Comparison of ENCODE assay signal across 10 mouse cellular contexts in the genomic region with DNA sequence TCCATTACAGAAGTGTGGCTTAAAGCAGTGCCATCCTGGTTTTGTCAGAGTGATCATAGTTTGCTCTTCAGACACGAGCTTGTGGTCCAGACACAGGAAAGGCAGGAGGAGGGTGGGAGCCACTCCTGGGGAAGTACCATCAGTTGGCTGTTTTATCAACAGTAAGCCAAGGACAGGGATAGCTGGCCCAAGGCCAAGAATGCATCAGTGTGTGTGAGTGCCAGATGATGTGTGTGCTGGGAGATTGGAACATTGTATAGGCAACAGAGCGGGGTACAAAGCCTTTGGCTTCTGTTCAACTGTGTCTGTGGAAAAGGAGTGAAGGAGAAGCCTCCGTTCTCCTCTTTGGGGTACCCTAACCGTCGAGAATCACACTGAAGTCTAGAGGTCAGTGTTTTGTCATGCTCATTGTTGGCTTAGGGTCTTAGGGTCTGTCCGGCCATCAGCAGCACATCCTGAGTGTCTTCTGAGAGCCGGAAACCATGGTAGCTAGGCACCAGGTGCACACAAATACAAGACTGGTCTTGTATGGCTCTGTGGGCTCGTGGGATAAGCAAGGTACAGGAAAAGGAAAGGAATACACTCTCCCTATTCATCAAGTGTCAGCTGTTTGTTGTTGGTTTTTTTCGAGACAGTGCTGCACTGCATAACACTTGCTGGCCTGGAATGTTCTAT. TPM values are rescaled to one million over a fixed set of nuclear protein-coding genes. Genes with fewer than 3 reads are reported as not detected.
DNase-seq lines count a peak whose midpoint lies in the region; ATAC-seq lines count a peak whose summit lies in the region.
"Had no signal": no experiment of that assay in that cellular context is flagged by ENCODE, and none has a peak within 500 bp of the region (broad histone marks: within the 10 kb centered on the region; RNA-seq: fewer than 3 reads in every experiment).

No protein-coding gene starts in this region.

- H3K4me3 ChIP-seq in kidney, embryonic 15.5 days (replicated peaks): no peak overlapping the region
- H3K4me3 ChIP-seq: limb, embryonic 12.5 days had no signal

- no peaks in the 10 kb centered on the region for H3K9me3 ChIP-seq in kidney, embryonic 15.5 days (replicated peaks)
- H3K9me3 ChIP-seq: limb, embryonic 12.5 days had no signal

- peak; percentile 52 for DNase-seq in cerebellum, adult 9-10 months
- DNase-seq in cerebellum, adult 8-10 months: no peak
- no peak for DNase-seq in kidney, adult 8-10 months
- DNase-seq in ovary, postnatal 36 days (ENCODE audit: low spot score): peak; percentile 52
- DNase-seq in ovary, postnatal 10 days (ENCODE audit: low spot score): no peak
- peak; percentile 68 for DNase-seq in testis, postnatal 10 days (ENCODE audit: low spot score)
- DNase-seq in urinary bladder, postnatal 10 days (ENCODE audit: low spot score): no peak

- H3K27me3 ChIP-seq in kidney, embryonic 15.5 days: no peaks in the 10 kb centered on the region
- H3K27me3 ChIP-seq: limb, embryonic 12.5 days; Patski had no signal

- H3K36me3 ChIP-seq in kidney, embryonic 15.5 days: no peaks in the 10 kb centered on the region

- no peak for ATAC-seq in kidney, embryonic 15.5 days (replicated peaks; ENCODE audit: low FRiP score)
- ATAC-seq: Patski had no signal

- 76% methylated on average over 9 of the region's 9 CpGs for WGBS in kidney, embryonic 15.5 days

- peak overlapping the region; percentile 45; the same call in 1 of the 2 replicates for H3K27ac ChIP-seq in kidney, embryonic 15.5 days
- H3K27ac ChIP-seq: limb, embryonic 12.5 days had no signal

- no peak overlapping the region for H3K9ac ChIP-seq in kidney, embryonic 15.5 days
- H3K9ac ChIP-seq: limb, embryonic 12.5 days had no signal

- H3K4me2 ChIP-seq in kidney, embryonic 15.5 days: no peak overlapping the region
- H3K4me2 ChIP-seq: limb, embryonic 12.5 days had no signal

- peaks cover 32% of the 10 kb centered on the region for H3K4me1 ChIP-seq in kidney, embryonic 15.5 days

RNA-seq across cellular contexts. Expression of a gene that starts 37.9 kb away (rescaled TPM):
- 62.5 and 63.6 TPM in 2 replicates for polyA plus RNA-seq in kidney, embryonic 15.5 days (2015; fragmentation: Nextera tagmentation; extraction: Ambion mirVana)

Comparison
In these comparisons a context has a peak if more than half of its experiments do, and no peak if none do; other contexts are left out.
1. DNase-seq: peak in cerebellum, adult 9-10 months (single experiment), ovary, postnatal 36 days (single experiment) and testis, postnatal 10 days (single experiment); none in cerebellum, adult 8-10 months (single experiment), kidney, adult 8-10 months (0 of 2), ovary, postnatal 10 days (single experiment) and urinary bladder, postnatal 10 days (single experiment).